Mouse (Mus musculus) kidney, adult 18-20 months (tissue): ENCODE results near the gene Mrpl58.
A peak's percentile ranks its signal among the peaks of the same experiment; 100 is the strongest.
"Not testable (repeated sequence)": the region's sequence is repeated elsewhere in the genome, so short reads cannot be mapped to it uniquely, and the experiment has no call there.

Source experiments
- DNase-seq: peaks from one replicate; pipeline ENCODE4 v3.0.0; 2021

The Mrpl58 gene

DNA sequence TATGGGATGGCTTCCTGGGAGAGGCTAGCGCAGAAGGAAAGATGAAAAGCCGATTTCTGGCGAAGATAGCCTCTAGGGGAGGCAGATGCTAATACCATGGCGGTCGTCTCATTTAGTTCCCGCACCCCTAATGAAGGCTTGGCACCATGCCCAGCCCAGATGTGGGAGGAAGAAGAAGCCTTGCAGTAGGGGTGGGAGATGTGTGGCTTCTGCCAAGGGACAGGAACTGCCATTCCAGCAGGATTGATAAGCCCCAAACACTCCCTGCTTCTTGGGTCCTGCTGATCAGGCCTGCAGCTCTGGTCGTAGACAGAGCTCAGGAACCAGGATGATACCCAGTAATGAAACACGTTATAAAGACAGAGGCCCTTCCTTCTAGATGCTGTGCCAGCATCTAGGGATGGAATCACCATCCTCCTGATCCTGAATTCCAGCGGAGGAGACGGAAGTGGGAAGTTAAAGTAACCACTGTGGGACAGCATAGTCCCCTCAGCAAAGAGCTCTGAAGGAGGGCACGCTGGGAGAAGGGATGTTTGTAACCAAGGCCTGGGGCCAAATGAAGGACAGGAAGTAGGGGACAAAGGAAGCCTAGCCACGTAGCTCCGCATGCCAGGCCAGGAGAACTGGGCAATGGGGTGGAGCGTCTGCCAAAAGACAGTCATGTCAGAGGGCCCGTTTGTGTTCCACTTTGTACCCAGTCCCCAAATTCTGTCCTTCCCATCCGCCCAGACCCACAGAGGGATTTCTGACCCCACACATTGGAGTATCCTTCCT lies 19.7 kb upstream of the Mrpl58 start:
- DNase-seq: no peak

- no peak for DNase-seq
Observed at GRCm38 (mm10) chr11:115384587-115384986, 19.0 kb upstream of the Mrpl58 start.

GRCm38 (mm10) chr11:115386859-115387258 lies 16.7 kb upstream of the Mrpl58 start:
- not testable (repeated sequence) for DNase-seq

- DNase-seq: no peak
Observed at GRCm38 (mm10) chr11:115391358-115391757, 12.2 kb upstream of the Mrpl58 start.

- no peak for DNase-seq
Observed at GRCm38 (mm10) chr11:115393721-115394325, 9.7 kb upstream of the Mrpl58 start.

DNA sequence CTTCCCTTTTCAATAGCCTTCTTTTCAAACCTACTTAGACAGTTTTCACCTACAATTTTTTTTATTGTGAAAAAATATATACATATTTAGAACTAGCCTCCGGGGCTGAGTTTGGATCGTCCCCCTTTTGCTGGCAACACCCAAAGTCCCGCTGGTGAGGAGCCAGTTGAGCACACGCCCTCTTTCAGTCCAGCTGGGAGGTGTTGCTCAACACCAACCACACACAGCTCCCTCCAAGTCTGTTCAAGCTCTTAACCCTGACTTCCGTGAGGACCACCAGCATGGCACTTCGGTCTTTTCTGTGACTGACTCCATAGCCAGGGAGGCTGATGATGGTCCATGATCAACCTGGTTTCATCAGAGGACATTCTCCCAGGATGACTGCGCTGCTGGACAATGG lies 5.5 kb upstream of the Mrpl58 start:
- DNase-seq: no peak

- no peak for DNase-seq
Observed at GRCm38 (mm10) chr11:115400126-115400525, 3.4 kb upstream of the Mrpl58 start.

DNA sequence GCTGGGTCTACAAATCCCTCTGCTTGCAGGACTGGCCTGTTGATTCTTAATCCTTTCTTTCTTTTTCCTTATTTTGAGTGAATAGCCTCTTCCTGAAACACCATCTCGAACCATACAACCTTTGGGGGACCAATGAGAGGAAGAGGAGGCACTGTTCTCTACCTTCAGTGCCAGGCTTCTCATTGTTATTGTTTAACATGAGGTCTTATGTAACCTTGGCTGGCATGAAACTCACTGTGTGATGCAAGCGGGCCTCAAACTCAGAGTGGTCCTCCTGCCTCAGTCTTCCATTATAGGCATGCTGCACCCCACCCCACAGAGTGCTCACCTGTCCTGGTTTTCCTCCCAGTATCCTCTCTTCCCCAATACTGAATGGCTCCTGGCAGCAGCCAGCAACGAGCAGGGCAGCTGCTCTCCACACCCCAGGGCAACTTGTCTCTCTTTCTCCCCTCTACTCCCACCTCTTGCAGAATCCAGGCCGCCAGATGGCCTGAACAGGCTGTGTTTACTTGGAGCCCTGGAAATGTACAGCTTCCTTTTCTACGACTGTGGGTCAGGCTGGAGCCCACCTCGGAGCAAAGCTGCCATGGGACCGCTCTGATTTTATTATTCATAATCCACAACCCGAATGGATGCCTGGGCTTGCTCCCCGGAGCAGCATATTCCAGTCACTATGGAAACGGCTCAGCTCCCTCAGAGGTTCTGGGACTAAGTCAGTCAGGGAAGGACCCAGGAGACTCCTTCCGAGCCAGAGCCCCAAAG lies 2.7 kb upstream of the Mrpl58 start:
- no peak for DNase-seq

GRCm38 (mm10) chr11:115405723-115406122 lies 2.2 kb downstream of the Mrpl58 start:
- DNase-seq: no peak

- DNase-seq: no peak
Observed at GRCm38 (mm10) chr11:115406858-115407401, 3.4 kb downstream of the Mrpl58 start.

- DNase-seq: no peak
Observed at GRCm38 (mm10) chr11:115408266-115408920, 4.8 kb downstream of the Mrpl58 start.

DNA sequence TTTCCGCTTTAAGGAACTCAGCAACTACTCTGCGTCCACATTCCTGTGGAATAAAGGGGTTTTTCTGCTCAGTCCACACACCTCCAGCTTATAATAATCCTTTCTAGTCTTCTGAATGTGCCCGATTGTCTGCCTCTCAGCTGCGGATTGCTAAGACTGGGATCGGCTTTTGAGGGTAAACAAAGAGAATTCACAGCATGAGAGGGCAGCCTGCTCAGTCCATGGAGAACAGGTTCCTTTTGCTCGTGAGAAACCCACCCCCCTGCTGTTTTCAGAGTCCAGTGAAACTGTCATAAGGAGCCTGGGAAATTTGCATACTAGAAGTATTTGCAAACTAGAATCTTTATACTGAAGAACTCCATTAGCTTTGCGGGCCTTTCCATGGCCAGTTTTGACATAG lies 6.0 kb downstream of the Mrpl58 start:
- no peak for DNase-seq

DNA sequence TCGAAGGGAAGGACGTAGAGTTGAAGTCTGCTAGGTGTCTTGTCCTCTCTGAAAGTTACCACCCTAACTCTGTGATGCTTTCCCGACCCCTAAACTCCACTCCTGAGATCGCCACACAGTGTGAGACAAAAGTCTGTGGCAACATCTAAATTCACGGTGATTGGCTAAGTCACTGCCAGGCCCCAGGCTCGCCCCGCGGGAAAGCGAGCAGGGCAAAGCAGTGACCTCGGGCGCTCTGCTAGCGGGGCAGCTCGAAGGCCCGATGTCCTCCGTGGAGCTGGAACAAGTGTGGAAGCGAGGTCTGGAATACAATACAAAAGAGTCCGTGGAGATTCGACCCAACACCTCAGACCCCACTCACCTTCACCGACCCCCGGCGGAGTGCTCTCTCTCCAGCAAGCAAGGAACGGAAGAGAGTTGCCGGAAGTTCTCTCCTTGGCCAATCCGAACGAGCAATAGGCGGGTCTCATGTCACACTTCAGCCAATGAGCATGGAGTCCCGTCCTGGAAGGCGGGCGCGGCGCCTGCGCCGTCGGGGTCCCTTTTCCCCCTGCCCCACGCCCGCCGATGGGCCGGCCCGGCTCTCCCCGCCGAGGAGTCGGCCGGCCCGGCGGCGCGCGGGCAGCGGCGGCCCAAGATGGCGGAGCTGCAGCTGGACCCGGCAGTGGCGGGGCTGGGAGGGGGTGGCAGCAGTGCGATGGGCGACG lies 16.1 kb downstream of the Mrpl58 start, which contains the start of the genes Atp5h and Kctd2:
TSS of gene Atp5h (minus strand) at position 432 of the 707 bp plus-strand sequence.
TSS of gene Kctd2 (plus strand) at position 598 of the 707 bp plus-strand sequence.
- peak; percentile 92 for DNase-seq

GRCm38 (mm10) chr11:115420336-115421190 lies 17.0 kb downstream of the Mrpl58 start:
- peak; percentile 72 for DNase-seq

DNA sequence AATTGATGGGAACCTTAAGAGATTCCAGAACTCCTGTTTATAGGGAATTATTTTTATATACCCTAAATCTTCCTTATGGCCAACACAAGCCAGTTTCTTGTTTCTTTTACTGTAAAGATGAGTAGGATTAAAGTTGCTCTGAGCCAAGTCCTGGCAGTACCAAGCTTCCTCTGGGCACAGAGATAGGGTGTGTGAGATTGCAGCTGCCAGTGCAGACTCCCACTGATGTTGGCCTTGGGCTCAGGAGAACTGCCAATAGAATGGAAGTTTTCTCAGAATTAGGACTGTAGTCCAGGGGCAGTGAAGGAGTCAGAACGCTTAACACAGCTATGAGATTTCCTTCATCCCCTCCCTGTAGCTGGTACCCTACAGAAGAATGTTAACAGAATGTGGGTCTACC lies 17.8 kb downstream of the Mrpl58 start:
- no peak for DNase-seq

DNA sequence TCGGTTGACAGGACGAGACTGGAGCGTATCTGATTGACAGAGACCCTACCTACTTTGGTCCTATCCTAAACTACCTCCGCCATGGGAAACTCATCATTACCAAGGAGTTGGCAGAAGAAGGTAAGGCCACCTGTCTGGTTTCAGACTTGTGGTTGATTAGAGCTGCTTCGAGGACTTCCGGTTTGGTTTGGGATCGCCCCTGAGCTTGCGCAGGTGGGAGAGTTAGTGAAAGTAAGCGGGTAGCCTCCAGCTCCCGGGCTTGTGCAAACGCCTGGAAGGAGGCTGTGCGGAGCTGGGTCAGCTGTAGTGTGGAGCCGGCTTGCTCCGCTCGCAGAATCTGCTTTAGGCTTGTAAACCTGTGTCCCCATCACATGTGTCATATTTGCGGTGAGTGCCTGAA lies 18.4 kb downstream of the Mrpl58 start:
- no peak for DNase-seq

DNA sequence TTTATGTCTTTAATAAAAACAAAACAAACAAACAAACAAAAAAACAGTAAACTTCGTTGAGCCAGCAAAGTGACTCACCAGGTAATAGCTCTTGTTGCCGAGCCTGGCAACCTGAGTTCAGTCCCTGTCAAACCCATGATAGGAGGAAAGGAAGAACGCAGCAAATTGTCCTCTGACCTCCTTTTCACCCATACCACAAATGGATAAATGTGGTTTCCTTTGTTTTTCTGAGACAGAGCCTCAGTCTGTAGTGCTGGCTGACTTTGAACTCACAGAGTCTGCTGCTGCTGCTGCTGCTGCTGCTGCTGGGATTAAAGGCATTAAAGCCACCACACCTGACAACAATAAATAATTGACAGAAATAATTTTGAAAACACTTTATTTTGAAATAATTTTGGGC lies 19.5 kb downstream of the Mrpl58 start:
- DNase-seq: no peak

DNA sequence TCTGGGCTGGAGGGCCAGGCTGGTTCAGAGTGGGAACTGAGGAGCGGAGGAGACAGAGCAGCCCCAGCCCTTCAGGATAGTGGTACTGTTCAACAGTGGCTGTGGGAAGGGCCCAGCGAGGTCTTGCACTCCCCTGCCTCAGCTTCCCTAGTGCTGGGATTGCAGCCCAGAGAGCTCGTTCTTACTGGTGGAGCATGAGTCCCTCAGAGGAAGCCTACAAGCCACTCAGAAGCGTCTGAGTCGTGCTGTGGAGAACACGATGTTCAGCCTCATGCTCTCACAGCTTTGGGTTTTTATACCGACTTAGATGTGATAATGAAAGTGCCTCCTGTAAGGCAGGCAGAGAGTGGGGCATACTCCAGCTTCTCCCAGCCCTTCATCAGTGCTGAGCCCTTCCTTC lies 21.1 kb downstream of the Mrpl58 start:
- no peak for DNase-seq

DNA sequence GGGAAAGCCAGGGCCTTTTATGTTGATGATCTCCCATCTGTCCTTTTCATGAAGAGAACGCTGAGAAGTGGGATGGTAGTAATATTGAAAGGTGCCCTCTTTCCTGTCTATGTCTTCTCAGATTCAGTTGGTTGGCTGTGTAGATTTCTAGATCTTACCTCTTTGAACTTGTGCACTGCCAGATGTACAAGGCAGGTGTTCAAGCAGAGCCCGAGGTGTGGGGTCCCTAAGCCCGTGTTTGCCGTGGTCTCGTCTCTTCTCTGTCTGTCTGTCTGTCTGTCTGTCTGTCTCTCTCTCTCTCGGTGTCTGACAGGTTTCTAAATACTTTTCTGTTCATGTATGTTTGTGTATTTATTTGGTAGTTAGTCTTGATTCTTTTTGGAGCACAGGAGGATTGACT lies 22.1 kb downstream of the Mrpl58 start:
- DNase-seq: no peak

GRCm38 (mm10) chr11:115427482-115428331 lies 24.2 kb downstream of the Mrpl58 start:
- DNase-seq: peak; percentile 74
